Mouse (Mus musculus) adrenal gland, adult 2 months (tissue): ENCODE data around the gene Adra2c. TPM values are rescaled to one million over a fixed set of nuclear protein-coding genes. Genes with fewer than 3 reads are reported as not detected.
A peak's percentile ranks its signal among the peaks of the same experiment; 100 is the strongest.

ENCODE experiments used
- DNase-seq: peaks from one replicate; pipeline ENCODE4 v3.0.0; 2021
- polyA plus RNA-seq: library from polyadenylated mRNA; depleted of rRNA; stranded (reverse); fragments of >200 nt; gene quantifications from 2 replicates; pipeline ENCODE4 v1.2.3, GENCODE M21; 2012; rRNA removed
- total RNA-seq, 2 experiments: library from RNA; stranded (reverse); gene quantifications; 2 replicates each; pipeline ENCODE4 v1.2.3; 2021

Adra2c gene
- total and polyA plus RNA-seq, 3 experiments: 0.40 to 1.5 (median 1.0) TPM

DNA sequence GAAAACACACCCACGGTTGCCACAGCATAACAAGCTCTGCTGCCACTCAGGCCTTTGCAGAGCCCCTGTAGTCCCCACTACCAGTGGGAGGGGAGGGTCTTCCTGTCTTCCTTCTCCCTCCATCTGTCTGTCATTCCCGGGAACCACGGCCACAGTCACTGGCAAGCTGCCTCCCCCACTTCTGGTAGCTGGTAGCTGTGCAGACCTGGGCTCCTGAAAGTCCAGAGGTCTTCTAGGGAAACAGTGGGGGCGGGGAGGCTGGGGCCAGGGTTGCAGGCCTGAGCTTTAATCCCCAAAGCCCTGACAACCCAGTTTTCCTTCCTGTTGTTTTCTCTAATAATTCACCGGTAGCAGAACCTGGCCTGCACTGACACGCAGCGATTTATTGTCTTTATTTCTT, 31.7 kb downstream of the Adra2c start:
- DNase-seq: no peak

DNA sequence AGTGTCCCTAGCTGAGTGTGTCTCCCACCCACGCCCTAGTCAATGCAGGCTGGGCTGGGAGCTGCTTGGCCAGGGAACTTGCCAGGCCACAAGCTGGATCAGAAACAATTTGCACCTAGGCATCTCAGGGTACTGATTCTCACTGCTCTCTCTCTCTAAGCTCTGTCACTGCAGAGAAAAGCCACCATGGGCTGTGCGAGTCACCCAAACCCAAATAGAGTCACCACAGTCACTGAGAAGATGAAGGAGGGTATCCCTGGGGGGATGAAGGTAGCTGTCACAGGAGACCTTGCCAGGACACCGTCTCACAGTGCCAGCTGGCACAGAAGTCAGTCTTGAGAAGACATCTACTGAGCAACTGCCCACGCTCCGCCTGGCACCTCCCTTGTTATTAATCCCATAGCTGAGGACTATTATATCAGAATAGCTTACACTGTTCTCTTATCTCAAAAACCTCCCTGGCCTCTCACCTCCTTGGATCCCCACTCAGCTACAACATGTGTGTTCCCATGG, 33.7 kb downstream of the Adra2c start:
- DNase-seq: no peak

DNA sequence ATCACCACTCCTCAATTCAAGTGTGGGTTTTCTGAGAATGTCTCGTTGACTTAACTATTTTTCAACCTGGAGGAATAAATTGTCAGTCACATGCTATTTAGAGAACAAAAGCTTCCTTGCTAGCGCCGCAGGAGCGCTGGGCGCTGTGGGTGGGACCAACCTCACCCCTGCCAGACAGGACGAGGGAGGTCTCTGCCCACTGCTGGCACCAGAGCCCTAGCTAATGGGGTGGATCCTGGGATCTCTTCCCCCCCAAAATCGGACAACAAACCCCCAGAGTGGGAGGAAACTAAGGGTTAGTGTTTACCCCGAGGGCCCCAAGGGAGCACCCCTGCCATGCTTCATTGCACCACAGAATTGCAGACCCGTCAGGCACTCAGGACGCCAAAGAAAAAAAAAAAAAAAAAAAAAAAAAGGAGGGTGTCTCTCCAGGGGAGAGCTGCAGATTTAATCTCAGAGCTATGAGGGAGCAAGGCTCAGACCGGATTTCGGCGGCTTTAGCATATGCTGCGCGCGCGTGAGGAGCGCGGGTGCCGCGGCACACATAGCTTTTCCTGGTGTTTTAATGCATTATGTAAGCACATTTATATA, 35.2 kb downstream of the Adra2c start:
- DNase-seq: no peak

DNA sequence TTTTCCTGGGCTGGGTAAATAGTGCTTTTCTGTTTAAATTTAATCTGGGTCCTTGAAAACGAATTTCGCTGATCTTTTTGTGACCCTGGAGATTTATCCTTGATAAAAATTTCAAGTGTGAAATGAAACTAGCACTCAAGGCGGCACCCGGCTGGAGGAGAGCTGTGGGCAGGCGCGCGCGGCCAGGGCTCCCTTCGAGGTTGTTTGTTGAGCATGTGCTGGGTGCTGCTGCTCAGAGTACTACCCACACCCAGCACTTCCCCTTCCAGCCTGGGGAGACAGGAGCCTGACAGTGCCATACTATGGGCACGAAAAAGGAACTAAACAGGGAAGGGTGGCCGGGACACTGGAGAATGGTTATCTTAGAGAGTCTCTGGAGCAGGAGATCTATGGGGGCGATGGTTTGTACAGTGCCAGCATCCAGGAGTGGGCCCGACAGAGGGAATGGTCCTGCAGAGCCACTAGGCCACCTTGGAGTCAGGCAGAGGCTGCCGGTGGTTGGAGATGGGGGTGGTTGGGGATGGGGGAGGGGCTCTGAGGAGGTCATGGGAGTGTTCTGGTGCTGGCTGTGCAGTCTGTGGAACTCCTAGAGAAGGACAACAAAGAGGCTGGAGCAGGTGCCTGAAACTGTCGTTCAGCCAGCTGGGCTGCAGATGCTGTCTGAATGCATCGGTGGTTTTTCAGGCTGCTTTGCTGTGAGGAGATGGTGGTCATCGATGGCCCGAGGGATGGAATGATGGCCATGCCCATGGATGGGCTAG, 35.9 kb downstream of the Adra2c start:
- no peak for DNase-seq

DNA sequence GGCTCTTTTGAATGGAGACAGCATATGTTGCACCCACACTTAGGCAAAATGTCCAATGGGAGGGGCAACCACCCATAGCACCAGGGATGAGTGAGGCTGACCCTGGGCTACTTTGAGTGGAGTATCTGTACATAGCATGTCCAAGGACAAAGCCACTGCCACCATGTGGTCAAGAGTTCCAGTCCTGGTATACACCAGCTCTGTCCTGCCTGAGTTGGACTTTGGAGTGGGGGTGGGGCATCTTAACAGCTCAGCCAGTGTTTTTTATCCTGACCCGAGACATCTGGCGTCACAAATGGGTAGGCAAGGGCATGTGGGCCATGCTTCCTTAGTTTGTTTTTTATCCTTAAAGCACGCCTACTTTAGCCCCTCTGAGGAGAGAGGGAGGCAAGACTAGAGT, 36.5 kb downstream of the Adra2c start:
- DNase-seq: no peak

DNA sequence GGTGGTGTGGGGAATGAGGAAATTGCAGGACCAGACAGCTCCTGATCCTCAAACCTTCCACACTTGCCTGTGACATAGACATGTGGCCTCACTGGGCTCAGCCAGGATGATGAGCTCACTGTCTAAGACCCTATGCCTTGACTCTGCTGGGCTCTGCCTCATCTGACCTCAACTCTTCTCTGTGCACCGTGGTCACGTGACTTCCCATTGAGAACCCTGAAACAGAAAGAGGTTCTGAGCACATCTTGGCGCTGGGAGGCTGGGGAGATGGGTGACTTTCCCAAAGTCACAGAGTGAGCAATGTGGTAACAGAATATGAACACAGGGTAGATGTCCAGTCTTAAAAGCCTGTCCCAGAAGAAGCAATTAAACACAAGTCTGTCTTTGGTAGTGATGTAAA, 37.1 kb downstream of the Adra2c start:
- no peak for DNase-seq

DNA sequence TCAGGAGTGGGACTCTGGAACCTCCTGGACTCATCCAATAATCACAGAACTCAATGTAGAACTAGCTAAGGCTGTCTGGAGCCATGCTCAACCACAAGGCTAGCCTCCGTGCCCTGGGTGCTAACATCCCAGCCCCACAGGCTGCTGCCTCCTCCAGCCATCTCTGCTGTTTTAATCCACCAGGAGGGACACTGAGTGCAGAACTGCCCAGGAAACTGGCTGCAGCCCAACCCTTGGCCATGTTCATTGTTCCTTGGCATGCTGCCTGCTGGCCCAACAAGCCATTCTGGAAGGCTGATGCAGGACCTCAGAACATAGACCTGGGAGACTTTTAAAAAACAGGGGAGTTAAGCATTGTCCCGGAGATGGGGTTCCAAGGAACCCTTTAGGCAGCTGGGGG, 42.5 kb downstream of the Adra2c start:
- peak; percentile 79 for DNase-seq

DNA sequence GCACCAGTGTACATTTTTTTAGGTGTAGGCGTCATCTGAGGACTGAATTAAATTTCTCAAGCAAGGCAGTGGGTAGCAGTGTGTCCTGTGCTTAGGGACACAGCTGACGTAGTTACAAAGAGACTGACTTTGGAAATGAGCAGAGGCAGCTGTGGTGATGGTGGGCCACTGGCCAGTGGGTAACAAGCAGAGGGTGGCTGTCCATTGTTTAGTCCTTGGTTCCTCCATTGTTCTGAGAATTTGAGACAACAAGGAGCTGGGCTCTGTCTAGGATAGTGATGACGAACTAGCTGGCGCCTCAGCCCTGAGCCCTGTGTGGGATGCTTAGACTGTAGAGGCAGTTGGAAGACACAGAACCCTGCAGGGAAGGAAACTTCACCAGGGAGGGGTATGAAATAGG, 52.7 kb downstream of the Adra2c start:
- no peak for DNase-seq

Other genes starting within 250 kb of the Adra2c start
- 1 to 10 TPM in 1 of 2 experiments, under 1 TPM in 1; 0.90 to 2.8 TPM for gene Hgfac, start 236.8 kb upstream of the Adra2c start, total RNA-seq
- gene Hgfac, start 236.8 kb upstream of the Adra2c start, polyA plus RNA-seq: 1.1 and 1.5 TPM in 2 replicates
- 10 to 100 TPM in 1 of 2 experiments, 1 to 10 TPM in 1; 4.8 to 17.0 TPM for gene Dok7, start 221.6 kb upstream of the Adra2c start, total RNA-seq
- 12.4 and 12.7 TPM in 2 replicates for gene Dok7, start 221.6 kb upstream of the Adra2c start, polyA plus RNA-seq
- gene Lrpap1, start 172.6 kb upstream of the Adra2c start, total RNA-seq: 100 to 1,000 TPM; 112 to 116 TPM
- 31.4 and 36.7 TPM in 2 replicates for gene Lrpap1, start 172.6 kb upstream of the Adra2c start, polyA plus RNA-seq
- gene Hmx1, start 110.8 kb downstream of the Adra2c start, total RNA-seq: not detected
- gene Hmx1, start 110.8 kb downstream of the Adra2c start, polyA plus RNA-seq: 0.67 TPM in 1 of 2 replicates, not detected in the other
- under 1 TPM; 0.45 to 0.72 TPM for gene Cpz, start 247.4 kb downstream of the Adra2c start, total RNA-seq
- 5.5 and 5.7 TPM in 2 replicates for gene Cpz, start 247.4 kb downstream of the Adra2c start, polyA plus RNA-seq